Mouse (Mus musculus) heart, postnatal 0 days (tissue): Measurements from ENCODE around the gene Wsb1. TPM values are rescaled to one million over a fixed set of nuclear protein-coding genes. Genes with fewer than 3 reads are reported as not detected.

Experiments used
- ATAC-seq: fragments of 200-750 bp; cut with Nextera tagmentation; 2 replicates; pipeline ENCODE4 v1.8.0; 2017; ENCODE audit warnings: low read depth, moderate number of reproducible peaks, moderate library complexity; ENCODE audit not compliant: insufficient read depth
- DNase-seq: peaks from one replicate; pipeline ENCODE4 v3.0.0-alpha.2; 2016; ENCODE audit warnings: low spot score
- H3K27ac ChIP-seq: fragments of 300-500 bp; sonication (generic); 2 replicates; pipeline ENCODE4 v1.5.1; 2014; ENCODE audit warnings: low read depth, mild to moderate bottlenecking
- H3K27me3 ChIP-seq: fragments of 300-500 bp; sonication (generic); 2 replicates; pipeline ENCODE4 v1.6.1; 2014; ENCODE audit warnings: low read length, mixed read lengths; ENCODE audit not compliant: control insufficient read depth, insufficient read depth
- H3K36me3 ChIP-seq: fragments of 300-500 bp; sonication (generic); replicated peaks from 2 replicates; pipeline ENCODE4 v1.6.1; 2014; ENCODE audit warnings: low read length, mixed read lengths; ENCODE audit not compliant: control insufficient read depth, insufficient read depth
- H3K4me1 ChIP-seq: fragments of 300-500 bp; sonication (generic); 2 replicates; pipeline ENCODE4 v1.6.1; 2014; ENCODE audit warnings: antibody characterized with exemption; ENCODE audit not compliant: control insufficient read depth, insufficient read depth
- H3K4me2 ChIP-seq: fragments of 300-500 bp; sonication (generic); 2 replicates; pipeline ENCODE4 v1.6.1; 2014; ENCODE audit warnings: low read depth, mild to moderate bottlenecking, low read length, moderate library complexity
- H3K4me3 ChIP-seq: fragments of 300-500 bp; sonication (generic); 2 replicates; pipeline ENCODE4 v1.5.1; 2014; ENCODE audit warnings: low read depth, low read length
- H3K9ac ChIP-seq: fragments of 300-500 bp; sonication (generic); replicated peaks from 2 replicates; pipeline ENCODE4 v1.6.1; 2014; ENCODE audit warnings: low read depth, low read length, mixed read lengths
- H3K9me3 ChIP-seq: fragments of 300-500 bp; sonication (generic); replicated peaks from 2 replicates; pipeline ENCODE4 v1.6.1; 2016; ENCODE audit warnings: low read length; ENCODE audit not compliant: control insufficient read depth
- CTCF ChIP-seq: IDR thresholded peaks from 2 replicates; pipeline ENCODE4 v1.5.1; 2016; ENCODE audit warnings: antibody characterized with exemption, control low read depth, low read depth
- EP300 ChIP-seq: IDR thresholded peaks from 2 replicates; pipeline ENCODE4 v1.6.1; 2016; ENCODE audit warnings: antibody characterized with exemption, low read depth
- WGBS: fragments of 180-500 bp; shearing (Covaris S2); extraction: QIAGEN DNeasy Blood & Tissue Kit; methylation state at CpG from one replicate; pipeline ENCODE4 v1.1.7; 2014; 5-methylcytosine and 5-hydroxymethylcytosine counted together
- polyA plus RNA-seq: library from polyadenylated mRNA; unstranded; fragments of >200 nt; fragmentation: Nextera tagmentation; extraction: Ambion mirVana; gene quantifications from 2 replicates; pipeline ENCODE4 v1.2.1, GENCODE M21; 2015
- total RNA-seq: library from RNA; depleted of rRNA; stranded (reverse); fragments of >200 nt; gene quantifications from 2 replicates; pipeline ENCODE4 v1.2.3, GENCODE M21; 2014; ENCODE audit warnings: low replicate concordance

The Wsb1 gene
- total and polyA plus RNA-seq, 2 experiments from 2014 or later: 63.9 to 73.2 TPM

DNA sequence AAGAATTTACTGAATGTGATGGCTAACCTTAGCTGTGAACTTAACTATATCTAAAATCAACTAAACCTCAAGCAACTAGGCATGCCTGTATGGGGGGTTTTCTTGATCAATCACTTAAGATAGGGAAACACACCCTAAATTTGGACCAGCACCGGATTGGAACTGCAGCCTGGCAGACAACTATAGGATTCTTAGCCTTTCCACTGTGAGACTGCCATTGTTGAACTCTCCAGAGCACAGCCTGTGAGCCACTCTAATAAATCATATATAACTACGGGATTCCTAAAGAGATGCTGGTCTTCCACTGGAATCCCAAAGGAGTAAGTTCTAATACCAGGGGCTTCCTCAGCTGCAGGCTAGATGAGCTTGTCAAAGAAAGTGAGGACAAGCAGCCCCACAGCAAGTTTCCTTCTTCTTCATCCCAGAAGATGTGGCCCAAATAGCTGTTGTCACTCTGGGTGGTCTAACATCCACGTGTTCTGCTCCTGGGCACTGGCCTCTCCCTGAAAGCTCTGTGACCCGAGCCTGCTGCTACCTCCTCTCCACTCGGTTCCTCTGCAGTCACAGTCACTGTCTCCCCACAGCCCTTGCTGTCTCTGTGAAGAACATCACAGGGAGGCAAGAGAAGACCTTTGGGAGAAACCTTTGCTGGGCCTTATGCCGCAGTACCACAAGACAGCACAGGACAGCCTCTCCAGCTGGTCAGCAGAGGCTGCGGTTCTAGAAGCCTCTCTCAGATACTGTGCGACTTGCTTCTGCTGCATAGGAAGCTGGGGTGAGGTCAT, 28.9 kb downstream of the Wsb1 start:
- H3K27ac ChIP-seq: peak overlapping the region; percentile 81
- no peak overlapping the region for H3K4me3 ChIP-seq
- no peak overlapping the region for H3K9ac ChIP-seq
- H3K9me3 ChIP-seq: no peaks in the 10 kb centered on the region
- H3K27me3 ChIP-seq: no peaks in the 10 kb centered on the region
- H3K4me2 ChIP-seq: no peak overlapping the region
- ATAC-seq (no peak), DNase-seq (peak; percentile 43)
- H3K4me1 ChIP-seq: peaks cover 12% of the 10 kb centered on the region; the same call in 1 of the 2 replicates
- WGBS: 61% methylated on average over 8 of the region's 8 CpGs
- H3K36me3 ChIP-seq: no peaks in the 10 kb centered on the region
- no peak for TF ChIP-seq EP300
- TF ChIP-seq CTCF: no peak

DNA sequence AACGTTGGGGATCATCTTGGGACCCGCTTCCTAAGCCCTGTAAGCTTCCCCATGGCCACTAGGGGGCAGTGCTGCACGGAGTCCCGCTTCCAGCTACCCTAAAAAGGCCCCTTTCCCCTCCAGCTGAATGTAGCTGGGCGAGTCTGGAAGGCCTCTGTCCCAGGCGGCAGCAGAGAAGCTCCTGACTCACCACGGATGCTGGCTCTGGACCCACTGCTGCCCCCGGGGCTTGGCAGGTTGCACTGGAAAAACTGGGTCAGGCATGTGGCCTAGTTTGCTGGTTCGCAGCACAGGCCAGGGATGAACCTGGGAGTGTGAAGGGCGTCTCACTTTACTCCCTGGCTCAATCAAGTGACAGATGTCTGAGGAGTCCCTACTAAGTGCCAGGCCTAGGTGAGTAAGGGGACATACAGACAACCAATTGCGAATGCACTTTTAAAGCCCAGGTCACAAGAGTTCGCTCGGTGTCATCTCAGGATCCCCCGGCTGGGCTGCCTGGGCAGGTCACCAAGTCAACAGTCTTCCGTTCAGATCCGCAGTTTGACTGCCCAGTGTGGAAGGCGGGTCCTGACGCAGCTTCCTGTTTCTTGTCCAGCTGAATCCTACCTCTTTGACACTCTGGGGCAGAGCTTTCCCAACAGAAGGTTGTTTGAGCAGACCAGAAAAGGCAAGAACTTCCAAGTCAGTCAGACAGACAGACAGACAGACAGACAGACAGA, 29.8 kb downstream of the Wsb1 start:
- H3K27ac ChIP-seq: peak overlapping the region; percentile 81
- peak; percentile 74 for TF ChIP-seq EP300
- TF ChIP-seq CTCF: peak; percentile 98
- WGBS: 30% methylated on average over 18 of the region's 18 CpGs

DNA sequence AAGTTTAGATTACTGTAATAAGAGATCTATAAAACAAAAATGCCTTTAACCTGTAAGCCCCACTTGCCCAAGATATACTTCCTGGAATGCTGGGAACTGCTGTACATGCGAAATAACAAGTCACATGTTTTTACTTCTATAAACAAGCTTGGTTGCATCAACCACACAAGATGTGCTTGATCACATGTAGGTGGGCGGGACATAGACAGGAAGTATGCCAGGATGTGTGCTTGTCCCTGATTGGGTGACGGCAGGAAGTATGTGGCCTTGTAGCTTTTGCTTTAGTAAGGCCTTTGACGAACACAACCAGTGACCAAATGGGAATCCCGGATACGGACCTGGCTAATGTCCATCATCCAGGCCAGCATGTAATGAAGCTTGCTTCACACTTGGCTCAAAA, 31.1 kb downstream of the Wsb1 start:
- no peaks in the 10 kb centered on the region for H3K36me3 ChIP-seq
- peak overlapping the region; percentile 81 for H3K27ac ChIP-seq
- no peak overlapping the region for H3K4me2 ChIP-seq
- peaks cover 6% of the 10 kb centered on the region for H3K4me1 ChIP-seq
- H3K4me3 ChIP-seq: no peak overlapping the region
- no peak for TF ChIP-seq CTCF
- TF ChIP-seq EP300: no peak
- H3K9me3 ChIP-seq: no peaks in the 10 kb centered on the region
- no peaks in the 10 kb centered on the region for H3K27me3 ChIP-seq
- 72% methylated on average over 6 of the region's 6 CpGs for WGBS
- no peak overlapping the region for H3K9ac ChIP-seq
- no peak for ATAC-seq
- DNase-seq: peak; percentile 69

More for the DNA sequence above, 29.8 kb downstream of the Wsb1 start:
- DNase-seq: peak; percentile 96
- Histone ChIP-seq H3K4me3 (no peak overlapping the region), H3K4me2 (no peak overlapping the region), H3K9ac (no peak overlapping the region), H3K9me3 (no peaks in the 10 kb centered on the region), H3K27me3 (no peaks in the 10 kb centered on the region), H3K36me3 (no peaks in the 10 kb centered on the region), H3K4me1 (peaks cover 8% of the 10 kb centered on the region; the same call in 1 of the 2 replicates)
- ATAC-seq: peak; percentile 93

GRCm38 (mm10) chr11:79222661-79223060, 31.8 kb downstream of the Wsb1 start:
- H3K4me1 ChIP-seq: peaks cover 6% of the 10 kb centered on the region
- TF ChIP-seq EP300: no peak
- TF ChIP-seq CTCF: no peak
- DNase-seq: no peak
- no peaks in the 10 kb centered on the region for H3K36me3 ChIP-seq
- no peak overlapping the region for H3K9ac ChIP-seq
- H3K9me3 ChIP-seq: no peaks in the 10 kb centered on the region
- 92% methylated on average over 6 of the region's 6 CpGs for WGBS
- H3K4me3 ChIP-seq: no peak overlapping the region
- ATAC-seq: no peak
- H3K27ac ChIP-seq: no peak overlapping the region
- H3K4me2 ChIP-seq: no peak overlapping the region
- H3K27me3 ChIP-seq: no peaks in the 10 kb centered on the region

- no peak overlapping the region for H3K27ac ChIP-seq
- H3K4me2 ChIP-seq: no peak overlapping the region
- ATAC-seq: no peak
- H3K4me3 ChIP-seq: no peak overlapping the region
- no peaks in the 10 kb centered on the region for H3K36me3 ChIP-seq
- no peaks in the 10 kb centered on the region for H3K9me3 ChIP-seq
- no peak for TF ChIP-seq CTCF
- TF ChIP-seq EP300: no peak
- H3K4me1 ChIP-seq: peaks cover 6% of the 10 kb centered on the region
- no peaks in the 10 kb centered on the region for H3K27me3 ChIP-seq
- 78% methylated on average over 5 of the region's 5 CpGs for WGBS
- no peak overlapping the region for H3K9ac ChIP-seq
- DNase-seq: no peak
Observed at GRCm38 (mm10) chr11:79221641-79222040, 32.8 kb downstream of the Wsb1 start.
